Mouse (Mus musculus) embryonic fibroblast, embryonic 13.5 days (primary cell): ENCODE data around the gene Pom121.

Experiments
- CTCF ChIP-seq: IDR thresholded peaks from 2 replicates; pipeline ENCODE4 v1.5.1; 2011; ENCODE audit warnings: mild to moderate bottlenecking, control low read depth, low read length, moderate library complexity, borderline replicate concordance; ENCODE audit not compliant: insufficient read depth
- POLR2A ChIP-seq: IDR thresholded peaks from 2 replicates; pipeline ENCODE4 v1.6.1; 2011; ENCODE audit warnings: low read depth, mild to moderate bottlenecking, control low read depth, low read length, moderate library complexity

- no peak for TF ChIP-seq CTCF
- TF ChIP-seq POLR2A = no peak
Observed at GRCm38 (mm10) chr5:135410266-135410665, 15.9 kb upstream of the Pom121 start.
